Mouse (Mus musculus): ENCODE data around the gene Mpzl2. TPM values are rescaled to one million over a fixed set of nuclear protein-coding genes. Genes with fewer than 3 reads are reported as not detected.

Gene Mpzl2
- polyA plus RNA-seq, 1 experiment from 2014 or later, result 11.0 TPM

GRCm38 (mm10) chr9:45049731-45050130 lies 10.1 kb downstream of the Mpzl2 start:
- WGBS, result 84% methylated on average over 1 of the region's 1 CpGs
- H3K36me3 ChIP-seq (ENCODE audit: control insufficient read depth, insufficient read depth), result no peaks in the 10 kb centered on the region
- no peak overlapping the region for H3K9ac ChIP-seq (ENCODE audit: low read depth, low read length)
- H3K4me3 ChIP-seq (ENCODE audit: low read depth, low read length), result no peak overlapping the region
- no peak for ATAC-seq
- H3K27me3 ChIP-seq (replicated peaks; ENCODE audit: control insufficient read depth, insufficient read depth, low read length), result no peaks in the 10 kb centered on the region
- TF ChIP-seq CTCF (IDR thresholded peaks at IDR 0.05; ENCODE audit: low read depth), result no peak
- H3K4me2 ChIP-seq (replicated peaks; ENCODE audit: low read depth), result no peak overlapping the region
- no peak overlapping the region for H3K27ac ChIP-seq (ENCODE audit: low read depth, low read length)
- no peaks in the 10 kb centered on the region for H3K4me1 ChIP-seq (replicated peaks; ENCODE audit: control insufficient read depth, insufficient read depth, low read length)
- no peaks in the 10 kb centered on the region for H3K9me3 ChIP-seq (ENCODE audit: control insufficient read depth)

- Histone ChIP-seq H3K9ac (ENCODE audit: low read depth, low read length) (no peak overlapping the region), H3K36me3 (ENCODE audit: control insufficient read depth, insufficient read depth) (no peaks in the 10 kb centered on the region), H3K9me3 (ENCODE audit: control insufficient read depth) (no peaks in the 10 kb centered on the region), H3K4me3 (ENCODE audit: low read depth, low read length) (no peak overlapping the region), H3K27me3 (replicated peaks; ENCODE audit: control insufficient read depth, insufficient read depth, low read length) (no peaks in the 10 kb centered on the region), H3K4me2 (replicated peaks; ENCODE audit: low read depth) (no peak overlapping the region), H3K4me1 (replicated peaks; ENCODE audit: control insufficient read depth, insufficient read depth, low read length) (no peaks in the 10 kb centered on the region), H3K27ac (ENCODE audit: low read depth, low read length) (no peak overlapping the region)
- WGBS, result 71% methylated on average over 2 of the region's 2 CpGs
- no peak for TF ChIP-seq CTCF (IDR thresholded peaks at IDR 0.05; ENCODE audit: low read depth)
- no peak for ATAC-seq
These were observed 10.7 kb downstream of the Mpzl2 start for GRCm38 (mm10) chr9:45050301-45050700.

DNA sequence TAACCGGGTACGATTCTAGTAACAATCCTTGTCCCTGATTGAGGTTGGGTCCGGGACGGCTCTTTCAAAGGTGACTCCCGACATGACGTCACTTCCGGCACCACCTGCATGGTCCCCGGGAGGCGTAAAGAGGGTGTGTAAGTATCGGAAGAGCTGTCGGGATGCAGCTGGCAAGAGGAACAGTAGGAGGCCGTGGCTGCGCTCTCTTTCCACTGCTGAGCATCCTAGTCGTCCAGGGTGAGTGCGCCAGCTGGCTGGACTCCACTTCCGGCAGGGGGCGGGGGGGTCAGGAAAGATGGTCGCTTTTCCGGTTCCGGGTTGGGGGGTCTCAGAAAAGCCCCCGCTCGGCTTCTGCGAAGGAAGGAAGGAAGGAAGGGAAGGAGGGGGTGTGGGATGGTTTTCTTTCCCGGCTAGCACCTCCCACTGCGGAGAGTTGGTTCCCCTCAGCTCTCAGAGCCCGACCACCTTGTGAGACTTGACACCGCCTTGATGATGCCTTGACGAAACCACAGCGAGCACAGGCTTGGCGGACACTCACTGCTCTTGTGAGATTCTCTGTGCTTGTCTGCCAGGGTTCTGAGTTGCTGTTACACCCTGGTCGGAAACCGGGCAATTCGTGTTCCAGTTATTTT lies 15.6 kb downstream of the Mpzl2 start, which contains the start of gene Mpzl3:
Gene Mpzl3, plus strand, starts transcription at position 105 of the 632 bp plus-strand sequence.
- Histone ChIP-seq H3K9ac (ENCODE audit: low read depth, low read length) (peak within 1 kb of the TSS; percentile 31), H3K27ac (ENCODE audit: low read depth, low read length) (peak within 1 kb of the TSS; percentile 86), H3K9me3 (ENCODE audit: control insufficient read depth) (no peaks in the 10 kb centered on the region), H3K4me1 (replicated peaks; ENCODE audit: control insufficient read depth, insufficient read depth, low read length) (peaks cover 2% of the 10 kb centered on the region; the same call in 1 of the 2 replicates), H3K36me3 (ENCODE audit: control insufficient read depth, insufficient read depth) (no peaks in the 10 kb centered on the region), H3K4me3 (ENCODE audit: low read depth, low read length) (peak within 1 kb of the TSS; percentile 52), H3K27me3 (replicated peaks; ENCODE audit: control insufficient read depth, insufficient read depth, low read length) (no peaks in the 10 kb centered on the region), H3K4me2 (replicated peaks; ENCODE audit: low read depth) (peak within 1 kb of the TSS; percentile 72)
- WGBS, result under 1% methylated on average over 33 of the region's 33 CpGs
- peak; percentile 87 for ATAC-seq
- TF ChIP-seq CTCF (IDR thresholded peaks at IDR 0.05; ENCODE audit: low read depth), result peak; percentile 45

GRCm38 (mm10) chr9:45058304-45058940 lies 18.8 kb downstream of the Mpzl2 start:
- TF ChIP-seq CTCF (IDR thresholded peaks at IDR 0.05; ENCODE audit: low read depth), result no peak
- Histone ChIP-seq H3K4me2 (replicated peaks; ENCODE audit: low read depth) (no peak overlapping the region), H3K9ac (ENCODE audit: low read depth, low read length) (no peak overlapping the region), H3K27ac (ENCODE audit: low read depth, low read length) (no peak overlapping the region), H3K36me3 (ENCODE audit: control insufficient read depth, insufficient read depth) (no peaks in the 10 kb centered on the region), H3K4me1 (replicated peaks; ENCODE audit: control insufficient read depth, insufficient read depth, low read length) (peaks cover 5% of the 10 kb centered on the region; the same call in 1 of the 2 replicates), H3K9me3 (ENCODE audit: control insufficient read depth) (no peaks in the 10 kb centered on the region), H3K4me3 (ENCODE audit: low read depth, low read length) (no peak overlapping the region), H3K27me3 (replicated peaks; ENCODE audit: control insufficient read depth, insufficient read depth, low read length) (no peaks in the 10 kb centered on the region)
- WGBS, result 42% methylated on average over 5 of the region's 5 CpGs
- no peak for ATAC-seq

DNA sequence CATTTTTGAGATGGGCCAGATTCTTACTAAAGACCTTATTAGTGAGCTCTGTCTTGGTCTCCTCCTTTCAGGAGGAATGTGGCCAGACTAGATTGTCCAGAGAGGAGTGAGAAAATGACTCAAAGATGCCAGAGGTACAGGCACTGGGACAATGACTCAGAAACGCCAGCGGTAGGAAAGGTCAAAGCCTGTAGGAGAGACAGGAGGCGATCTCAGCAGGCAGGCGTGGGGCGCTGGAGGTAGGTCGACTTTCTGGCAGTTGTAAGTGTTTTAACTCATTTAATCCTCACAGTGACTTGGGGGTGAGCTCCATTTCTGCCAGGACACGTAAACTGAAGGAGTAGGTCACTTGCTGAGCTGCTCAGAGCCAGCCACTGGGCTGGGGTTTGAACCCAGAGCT lies 20.6 kb downstream of the Mpzl2 start:
- ATAC-seq, result no peak
- Histone ChIP-seq H3K4me1 (replicated peaks; ENCODE audit: control insufficient read depth, insufficient read depth, low read length) (peaks cover 5% of the 10 kb centered on the region; the same call in 1 of the 2 replicates), H3K4me3 (ENCODE audit: low read depth, low read length) (no peak overlapping the region), H3K36me3 (ENCODE audit: control insufficient read depth, insufficient read depth) (no peaks in the 10 kb centered on the region), H3K9me3 (ENCODE audit: control insufficient read depth) (no peaks in the 10 kb centered on the region), H3K27me3 (replicated peaks; ENCODE audit: control insufficient read depth, insufficient read depth, low read length) (no peaks in the 10 kb centered on the region), H3K9ac (ENCODE audit: low read depth, low read length) (no peak overlapping the region), H3K27ac (ENCODE audit: low read depth, low read length) (peak overlapping the region; percentile 7; the same call in 1 of the 2 replicates), H3K4me2 (replicated peaks; ENCODE audit: low read depth) (no peak overlapping the region)
- no peak for TF ChIP-seq CTCF (IDR thresholded peaks at IDR 0.05; ENCODE audit: low read depth)
- WGBS, result 33% methylated on average over 7 of the region's 7 CpGs

GRCm38 (mm10) chr9:45062677-45063076 lies 23.1 kb downstream of the Mpzl2 start:
- Histone ChIP-seq H3K27me3 (replicated peaks; ENCODE audit: control insufficient read depth, insufficient read depth, low read length) (no peaks in the 10 kb centered on the region), H3K36me3 (ENCODE audit: control insufficient read depth, insufficient read depth) (no peaks in the 10 kb centered on the region), H3K9ac (ENCODE audit: low read depth, low read length) (no peak overlapping the region), H3K4me1 (replicated peaks; ENCODE audit: control insufficient read depth, insufficient read depth, low read length) (peaks cover 5% of the 10 kb centered on the region; the same call in 1 of the 2 replicates), H3K27ac (ENCODE audit: low read depth, low read length) (no peak overlapping the region), H3K4me2 (replicated peaks; ENCODE audit: low read depth) (no peak overlapping the region), H3K9me3 (ENCODE audit: control insufficient read depth) (no peaks in the 10 kb centered on the region), H3K4me3 (ENCODE audit: low read depth, low read length) (no peak overlapping the region)
- peak; percentile 50; the same call in 1 of the 2 replicates for ATAC-seq
- 36% methylated on average over 3 of the region's 3 CpGs for WGBS
- no peak for TF ChIP-seq CTCF (IDR thresholded peaks at IDR 0.05; ENCODE audit: low read depth)
